In the genomic region with DNA sequence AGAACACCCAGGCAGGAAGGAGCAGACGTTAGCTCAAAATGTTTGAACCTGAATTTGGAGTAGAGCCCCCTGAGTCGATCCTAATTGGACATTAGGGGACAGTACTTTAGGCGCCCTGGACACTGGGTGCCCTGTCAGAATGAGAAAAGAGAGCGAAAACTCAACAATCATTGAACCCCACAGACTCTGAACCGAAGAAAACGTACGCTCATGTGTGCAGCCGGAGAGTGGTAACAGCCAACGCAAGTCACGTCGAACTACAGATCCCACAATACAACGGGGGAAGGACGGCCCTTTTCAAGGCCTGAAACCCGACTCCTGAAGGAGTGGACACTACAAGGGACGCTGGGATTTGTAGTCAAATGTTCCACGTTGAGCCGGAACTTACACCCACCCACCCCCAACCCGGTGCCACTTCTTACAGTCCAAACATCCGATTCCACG, we compare ENCODE assay signal across 8 mouse cellular contexts. TPM values are rescaled to one million over a fixed set of nuclear protein-coding genes. Genes with fewer than 3 reads are reported as not detected.
DNase-seq lines count a peak whose midpoint lies in the region; ATAC-seq lines count a peak whose summit lies in the region.

A gene (minus strand): TSS at position 270 of the 444 bp plus-strand sequence.
A gene (plus strand): TSS at position 397 of the 444 bp plus-strand sequence.

- ATAC-seq in inflammation-experienced regulatory T-cells, adult 6 months: peak; percentile 87
- peak; percentile 71 for ATAC-seq in megakaryocyte-erythroid progenitor cell, adult 5-6 weeks (replicated peaks; ENCODE audit: low FRiP score, low TSS enrichment, poor library complexity, severe bottlenecking)

- peak; percentile 91 to 96 for DNase-seq in adrenal gland, adult (ENCODE audit: inconsistent age in 2 of 2, low spot score in 1 of 2)
- DNase-seq in embryo, embryonic 10.5 days (ENCODE audit: low spot score): peak; percentile 99
- peak; percentile 86 for DNase-seq in gastrocnemius, postnatal 14 days
- peak; percentile 91 to 93 for DNase-seq in left cerebral cortex, postnatal 10 days (ENCODE audit: extremely low spot score in 1 of 2, low spot score in 2 of 2)
- peak; percentile 84 for DNase-seq in right cerebral cortex, postnatal 25 days
- DNase-seq in yolk sac, embryonic 10.5 days (ENCODE audit: low spot score): peak; percentile 93

- intact Hi-C loops in gastrocnemius, postnatal 14 days (cut with DNase I; ENCODE audit: low total_unique reads): no loop called here
- intact Hi-C loops in left cerebral cortex, postnatal 10 days (cut with DNase I): no loop called here

RNA-seq across cellular contexts. Expression of the first gene that starts in this region (rescaled TPM):
- total RNA-seq in gastrocnemius, postnatal 14 days (2021): 10 to 100 TPM; 60.8 to 68.0 TPM
- 10 to 100 TPM; 21.0 to 23.3 (median 21.8) TPM for polyA plus RNA-seq in inflammation-experienced regulatory T-cells, adult 6 months (2017; shearing (Covaris generic))
- 100 to 1,000 TPM; 116 to 120 TPM for total RNA-seq in left cerebral cortex, postnatal 10 days (2021)
- 72.9 and 109 TPM in 2 replicates for total RNA-seq in megakaryocyte-erythroid progenitor cell, adult 5-6 weeks (2014; fragmentation: Nextera tagmentation)
- total RNA-seq in megakaryocyte-erythroid progenitor cell, adult 5-6 weeks (2017): 69.2 and 112 TPM in 2 replicates

RNA-seq across cellular contexts. Expression of the second gene that starts in this region (rescaled TPM):
- 10 to 100 TPM; 11.1 to 13.2 TPM for total RNA-seq in gastrocnemius, postnatal 14 days (2021)
- polyA plus RNA-seq in inflammation-experienced regulatory T-cells, adult 6 months (2017; shearing (Covaris generic)): 1 to 10 TPM; 4.7 to 8.9 (median 6.9) TPM
- 10 to 100 TPM; 23.8 to 27.2 TPM for total RNA-seq in left cerebral cortex, postnatal 10 days (2021)
- total RNA-seq in megakaryocyte-erythroid progenitor cell, adult 5-6 weeks (2014; fragmentation: Nextera tagmentation): 18.1 and 22.3 TPM in 2 replicates
- total RNA-seq in megakaryocyte-erythroid progenitor cell, adult 5-6 weeks (2017): 15.4 and 17.1 TPM in 2 replicates

Comparison
In these comparisons a context has a peak if more than half of its experiments do, and no peak if none do; other contexts are left out.
1. Peak in every context shown above with its lines: DNase-seq and ATAC-seq.